Mouse (Mus musculus) left cerebral cortex, postnatal 4 days (tissue): Measurements from ENCODE around the gene Bicral. TPM values are rescaled to one million over a fixed set of nuclear protein-coding genes. Genes with fewer than 3 reads are reported as not detected.

ENCODE experiments used
- DNase-seq: peaks from one replicate; pipeline ENCODE4 v3.0.0-alpha.2; 2022
- intact Hi-C: fragments of 180-260 bp; cut with DNase I; formaldehyde crosslinking; loops from one replicate; pipeline ENCODE4 v1.15.1; 2025
- total RNA-seq, 2 experiments: library from RNA; stranded (reverse); gene quantifications; 2 replicates each; pipeline ENCODE4 v1.2.3; 2021

The Bicral gene
- 10 to 100 TPM; 42.2 to 45.3 TPM for total RNA-seq

DNA sequence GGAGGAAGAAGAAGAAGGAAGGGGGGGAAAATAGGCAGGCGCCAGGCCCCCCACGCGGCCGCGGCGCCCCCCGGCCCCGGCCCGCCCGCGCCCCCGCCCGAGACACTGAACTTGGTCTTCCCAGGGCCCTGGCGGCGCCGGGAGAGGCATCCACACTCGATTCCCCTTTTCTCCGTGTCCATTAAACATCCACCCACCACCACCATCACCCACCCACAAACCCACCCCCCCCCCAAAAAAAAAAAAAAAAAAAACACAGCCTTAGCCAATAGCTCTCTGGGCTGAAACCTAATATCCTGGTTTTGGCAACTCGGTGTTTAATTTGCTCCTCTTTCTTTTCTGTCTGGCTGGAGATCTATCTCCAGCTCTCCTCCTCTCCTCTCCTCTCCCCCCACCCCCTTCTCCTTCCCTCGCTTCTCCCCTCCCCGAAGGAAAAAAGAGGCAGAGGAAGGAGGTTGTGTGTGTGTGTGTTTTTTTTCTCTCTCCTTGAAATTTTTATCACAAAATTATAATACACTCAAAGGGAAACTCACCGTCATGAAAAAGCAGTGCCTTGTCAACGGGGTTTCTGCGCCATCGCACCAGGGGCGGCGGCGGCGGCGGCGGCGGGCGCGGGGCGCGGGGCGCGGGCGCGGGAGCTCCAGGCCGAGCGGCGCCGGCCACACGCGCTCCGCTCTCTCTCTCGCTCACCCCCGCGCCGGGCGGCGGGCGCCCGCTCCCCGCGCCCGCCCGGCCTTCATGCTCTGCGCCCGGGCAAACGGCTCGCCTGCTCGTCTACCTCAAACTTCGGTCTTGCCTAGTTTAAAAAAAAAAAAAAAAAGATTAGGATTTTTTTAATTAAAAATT, at the start of gene Bicral:
Bicral (minus strand) TSS at position 580 of the 846 bp plus-strand sequence.
- peak; percentile 73 for DNase-seq
- intact Hi-C loops: loop anchor here (2.0 kb wide), 1 partner anchor 31 kb away; no protein-coding TSS in a partner anchor

DNA sequence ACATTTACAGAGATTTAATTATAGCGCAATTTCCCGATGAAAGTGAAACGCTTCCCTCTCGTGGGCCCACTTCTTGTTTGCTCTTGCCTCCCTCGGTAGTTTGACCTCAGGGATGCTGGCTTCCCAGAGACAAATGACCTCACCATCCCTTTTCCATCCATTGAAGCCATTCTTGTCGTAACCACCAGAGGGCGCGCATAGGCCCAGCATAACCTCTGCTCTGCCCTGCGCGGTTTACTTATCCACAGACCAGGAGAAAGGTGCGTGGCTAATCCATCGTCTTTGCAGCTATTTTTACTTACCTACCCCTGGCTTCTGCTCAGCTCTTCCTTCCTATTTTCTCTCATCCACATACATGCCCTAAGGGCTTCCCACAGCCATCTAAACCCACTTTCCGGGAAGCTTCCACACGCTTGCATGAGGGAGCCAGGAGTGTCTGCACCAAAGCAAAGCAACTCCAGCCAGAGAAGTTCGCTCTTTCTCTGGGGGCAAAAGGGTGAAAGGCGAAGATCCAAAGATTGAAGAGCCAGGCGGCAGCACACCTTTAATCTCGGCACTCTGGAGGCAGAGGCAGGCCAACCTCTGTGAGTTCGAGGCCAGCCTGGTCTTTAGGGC, 45.7 kb upstream of the Bicral start:
- peak; percentile 79 for DNase-seq
- intact Hi-C loops: no loop called here

DNA sequence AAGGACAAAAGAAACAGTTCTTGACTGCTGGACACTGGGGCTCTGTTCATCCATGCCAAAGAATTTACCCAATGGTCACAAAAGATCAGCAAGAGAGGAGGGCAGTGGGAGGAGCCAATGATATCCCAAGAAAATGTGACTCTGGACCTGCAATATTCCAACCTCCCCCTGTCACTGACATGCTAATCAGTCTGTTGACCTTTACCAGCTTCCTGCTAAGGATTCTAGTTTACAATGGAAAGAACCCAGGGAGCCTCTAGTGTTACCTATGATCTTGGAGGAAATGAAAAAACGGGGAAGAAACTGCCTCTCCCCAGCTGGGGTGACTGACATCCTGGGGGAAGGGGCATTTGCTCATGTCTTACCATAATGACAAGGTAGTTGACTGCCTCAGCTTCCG, 42.7 kb upstream of the Bicral start:
- DNase-seq: no peak
- intact Hi-C loops: no loop called here

DNA sequence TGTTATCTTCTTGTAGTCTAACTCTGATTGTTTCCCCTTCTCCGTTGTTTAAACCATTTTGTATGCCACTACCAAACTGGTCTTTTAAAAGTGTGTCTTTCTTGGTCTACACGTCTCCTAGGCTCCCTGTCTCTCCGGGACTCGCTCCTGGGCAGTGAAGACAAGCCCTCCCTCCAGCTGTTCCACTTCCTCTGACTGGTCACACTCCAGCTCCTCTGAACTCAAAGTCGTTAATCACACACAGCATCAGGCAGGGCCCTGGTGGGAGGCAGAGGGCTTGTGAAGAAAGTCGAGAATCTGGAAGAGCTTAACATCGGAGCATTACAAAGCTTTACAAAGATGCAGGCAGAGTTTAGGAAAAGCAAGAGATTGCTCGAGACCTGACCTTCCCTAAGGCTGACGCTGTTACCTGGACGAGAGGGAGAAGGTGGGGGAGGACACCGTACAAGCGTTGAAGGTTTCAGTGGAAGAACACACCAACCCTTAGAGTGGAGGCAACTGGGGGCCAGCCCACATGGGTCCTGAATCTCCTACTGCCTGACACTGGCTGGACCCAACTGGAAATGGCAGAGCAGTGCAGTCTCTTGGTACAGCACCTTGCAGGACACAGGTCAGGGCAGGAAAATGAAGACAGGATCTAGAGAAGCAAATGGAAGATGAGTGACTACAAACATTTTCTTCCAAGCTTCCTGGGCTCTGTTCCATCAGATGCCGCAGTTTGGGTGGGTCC, 39.1 kb upstream of the Bicral start:
- DNase-seq: no peak
- intact Hi-C loops: no loop called here

DNA sequence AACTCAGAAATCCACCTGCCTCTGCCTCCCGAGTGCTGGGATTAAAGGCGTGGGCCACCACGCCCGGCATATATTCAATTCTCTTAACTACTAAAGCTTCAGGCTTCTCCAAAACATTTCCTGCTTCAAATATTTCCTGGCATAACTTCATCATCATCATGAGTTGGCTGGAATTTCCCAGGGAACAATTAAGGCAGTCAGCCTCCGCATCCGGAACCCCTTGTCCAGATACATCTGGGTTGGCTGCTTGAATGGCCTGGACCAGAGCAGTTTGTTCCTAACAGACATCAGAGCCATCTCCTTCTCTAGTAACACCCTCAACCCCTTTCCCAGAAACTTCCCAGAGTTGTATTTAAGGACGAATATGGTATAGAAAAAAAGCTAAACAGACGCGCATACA, 37.1 kb upstream of the Bicral start:
- intact Hi-C loops: no loop called here
- DNase-seq: no peak

DNA sequence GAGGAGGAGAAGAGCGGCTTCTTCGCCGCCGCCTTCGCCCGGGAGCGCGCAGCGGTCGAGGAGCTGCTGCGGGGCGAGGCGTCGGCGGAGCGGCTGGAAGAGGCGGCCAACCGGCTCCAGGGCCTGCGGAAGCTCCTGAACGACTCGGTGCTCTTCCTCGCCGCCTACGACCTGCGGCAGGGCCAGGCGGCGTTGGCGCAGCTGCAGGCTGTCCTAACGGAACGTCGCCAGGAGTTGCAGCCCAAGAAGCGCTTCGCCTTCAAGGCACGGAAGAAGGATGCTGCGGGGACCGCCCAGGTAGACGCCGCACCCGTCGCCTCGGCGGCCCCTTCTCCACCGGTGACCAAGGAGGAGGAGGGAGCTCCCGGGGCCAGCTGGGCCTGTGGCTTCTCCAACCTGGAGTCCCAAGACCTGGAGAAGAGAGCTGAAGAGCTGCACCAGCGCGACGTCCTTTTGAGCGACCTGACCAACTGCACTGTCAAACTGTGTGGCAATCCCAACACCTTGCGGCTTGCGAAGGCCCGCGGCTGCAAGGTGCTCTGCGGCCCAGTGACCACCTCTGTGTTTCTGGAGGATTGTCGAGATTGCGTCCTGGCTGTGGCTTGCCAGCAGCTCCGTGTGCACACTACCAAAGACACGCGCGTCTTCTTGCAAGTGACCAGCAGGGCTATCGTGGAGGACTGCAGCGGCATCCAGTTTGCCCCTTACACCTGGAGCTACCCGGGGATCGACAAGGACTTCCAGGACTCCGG, 32.7 kb upstream of the Bicral start:
- peak; percentile 33 for DNase-seq
- intact Hi-C loops: no loop called here

DNA sequence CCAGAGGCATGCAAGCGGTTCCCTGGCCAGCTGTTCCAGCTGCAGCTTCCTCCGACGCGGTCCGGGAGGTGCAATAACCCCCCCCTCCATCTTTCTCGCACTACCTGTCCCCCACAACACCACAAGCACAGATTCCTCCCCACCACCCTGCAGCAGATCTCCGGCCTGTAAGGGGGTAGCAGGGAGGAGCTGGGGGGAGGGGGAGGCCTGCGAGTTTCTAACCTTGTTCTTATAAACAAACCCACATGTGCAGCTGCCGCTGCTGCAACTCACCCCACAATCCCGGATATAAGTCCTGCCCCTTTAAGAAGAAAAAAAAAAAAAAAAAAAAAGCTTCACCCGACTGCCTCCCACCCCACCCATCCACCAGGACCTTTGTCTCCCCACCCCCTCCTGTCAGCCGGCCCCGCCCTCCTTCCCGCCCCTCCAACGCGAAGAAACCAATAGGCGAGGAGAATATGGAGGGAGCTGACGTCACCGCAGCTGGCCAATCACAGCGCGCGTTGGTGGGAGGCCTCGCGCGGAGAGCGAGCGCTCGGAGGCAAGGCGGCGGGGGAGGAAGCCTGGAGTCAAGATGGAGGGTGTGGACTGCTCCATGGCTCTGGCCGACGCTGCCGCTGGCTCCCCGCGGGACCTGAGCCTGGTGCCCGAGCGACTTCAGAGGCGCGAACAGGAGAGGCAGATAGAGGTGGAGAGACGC, 32.0 kb upstream of the Bicral start, which contains the start of gene Tbcc:
Tbcc (plus strand) TSS at position 569 of the 700 bp plus-strand sequence.
- peak; percentile 98 for DNase-seq
- intact Hi-C loops: no loop called here

DNA sequence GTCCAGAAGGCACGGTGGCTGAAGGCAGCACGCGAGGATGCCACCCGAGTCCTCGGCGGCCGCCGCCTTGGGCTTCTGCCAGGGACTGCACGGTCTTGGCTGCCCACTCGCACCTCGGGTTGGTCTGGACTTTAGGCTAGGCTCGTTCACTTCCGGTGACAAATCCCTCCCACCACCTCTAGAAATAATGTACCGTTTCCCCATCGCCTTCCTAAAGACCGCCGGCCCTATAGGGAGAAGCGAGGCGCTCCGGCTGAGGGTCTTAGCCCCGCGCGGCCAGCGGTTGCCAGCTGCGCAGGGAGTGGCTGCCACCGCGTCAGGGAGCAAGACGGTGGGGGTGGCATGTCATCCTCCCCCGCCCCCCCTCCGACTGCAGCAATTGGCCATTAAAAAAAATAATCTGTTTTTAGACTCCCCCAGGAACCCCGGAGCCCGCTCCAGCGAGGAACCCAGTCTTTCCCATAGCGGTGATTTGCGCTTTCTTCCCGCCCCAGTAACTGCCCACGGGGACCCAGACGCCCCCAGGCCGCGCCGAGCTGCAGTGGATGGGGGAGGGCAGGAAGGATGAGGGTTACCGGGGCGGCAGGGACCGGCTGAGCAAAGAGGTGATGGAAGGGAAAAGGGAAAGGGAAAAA, 31.3 kb upstream of the Bicral start:
- peak; percentile 91 for DNase-seq
- intact Hi-C loops: loop anchor here (2.0 kb wide), 1 partner anchor 31 kb away; the partner anchor contains the start of gene Bicral

- peak; percentile 34 for DNase-seq
- intact Hi-C loops: loop anchor here (2.0 kb wide), 1 partner anchor 30 kb away; the partner anchor contains the start of gene Bicral
Measured at GRCm38 (mm10) chr17:46888511-46889212, 30.4 kb upstream of the Bicral start.

GRCm38 (mm10) chr17:46885910-46886643, 27.8 kb upstream of the Bicral start:
- intact Hi-C loops: no loop called here
- no peak for DNase-seq

GRCm38 (mm10) chr17:46885218-46885909, 27.1 kb upstream of the Bicral start:
- intact Hi-C loops: no loop called here
- no peak for DNase-seq

- DNase-seq: no peak
- intact Hi-C loops: no loop called here
Measured at GRCm38 (mm10) chr17:46884766-46885165, 26.5 kb upstream of the Bicral start.

GRCm38 (mm10) chr17:46883107-46883506, 24.8 kb upstream of the Bicral start:
- no peak for DNase-seq
- intact Hi-C loops: no loop called here

GRCm38 (mm10) chr17:46881728-46882127, 23.4 kb upstream of the Bicral start:
- intact Hi-C loops: no loop called here
- no peak for DNase-seq

- intact Hi-C loops: no loop called here
- no peak for DNase-seq
Measured at GRCm38 (mm10) chr17:46880322-46880721, 22.0 kb upstream of the Bicral start.

DNA sequence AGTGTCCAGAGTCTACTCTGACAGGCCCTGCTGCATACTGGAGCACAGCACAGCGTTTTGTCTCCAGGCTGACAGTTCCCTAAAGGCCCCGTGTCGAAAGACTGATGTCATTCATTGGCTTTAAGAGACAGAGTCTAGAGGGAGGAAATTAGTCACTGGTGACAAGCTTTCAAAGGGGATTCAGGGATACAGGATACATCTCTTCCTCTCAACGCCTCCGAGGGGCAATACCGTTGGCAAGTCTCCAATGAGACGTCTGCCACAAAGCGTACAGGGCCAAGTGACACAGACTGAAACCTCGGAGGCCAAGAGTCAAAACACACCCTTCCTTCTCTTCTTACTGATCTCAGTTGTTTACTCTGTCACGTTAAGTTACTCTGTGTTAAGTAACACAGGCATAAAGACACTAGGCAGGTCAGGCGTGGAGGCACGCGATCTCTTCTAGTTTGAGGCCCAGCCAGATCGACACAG, 21.6 kb upstream of the Bicral start:
- intact Hi-C loops: no loop called here
- DNase-seq: peak; percentile 36

- intact Hi-C loops: no loop called here
Measured at GRCm38 (mm10) chr17:46877061-46877460, 18.8 kb upstream of the Bicral start.

More at GRCm38 (mm10) chr17:46877061-46877460, 18.8 kb upstream of the Bicral start:
- DNase-seq: no peak
